Mouse (Mus musculus): Measurements from ENCODE around the gene Fam186a.
"Not testable (repeated sequence)": the region's sequence is repeated elsewhere in the genome, so short reads cannot be mapped to it uniquely, and the experiment has no call there.

Fam186a gene

DNA sequence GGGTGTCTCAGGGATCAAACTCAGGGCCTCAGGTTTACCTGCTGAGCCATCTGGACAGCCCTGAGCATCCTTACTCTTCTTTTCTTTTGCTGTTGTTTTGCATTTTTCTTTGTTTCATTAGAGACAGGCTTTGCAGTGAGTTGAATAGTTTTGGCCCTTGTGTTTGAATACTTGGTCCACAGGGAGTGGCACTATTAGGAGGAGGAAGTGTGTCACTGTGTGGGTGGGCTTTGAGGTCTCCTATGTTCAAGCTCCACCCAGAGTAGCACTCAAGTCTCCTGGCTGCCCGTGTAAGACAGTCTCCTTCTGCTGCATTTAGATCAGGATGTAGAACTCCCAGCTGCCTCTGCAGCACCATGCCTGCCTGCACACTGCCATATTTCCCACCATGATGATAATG lies 32.4 kb downstream of the Fam186a start:
- no peak for DNase-seq (ENCODE audit: low read depth, low spot score)

DNA sequence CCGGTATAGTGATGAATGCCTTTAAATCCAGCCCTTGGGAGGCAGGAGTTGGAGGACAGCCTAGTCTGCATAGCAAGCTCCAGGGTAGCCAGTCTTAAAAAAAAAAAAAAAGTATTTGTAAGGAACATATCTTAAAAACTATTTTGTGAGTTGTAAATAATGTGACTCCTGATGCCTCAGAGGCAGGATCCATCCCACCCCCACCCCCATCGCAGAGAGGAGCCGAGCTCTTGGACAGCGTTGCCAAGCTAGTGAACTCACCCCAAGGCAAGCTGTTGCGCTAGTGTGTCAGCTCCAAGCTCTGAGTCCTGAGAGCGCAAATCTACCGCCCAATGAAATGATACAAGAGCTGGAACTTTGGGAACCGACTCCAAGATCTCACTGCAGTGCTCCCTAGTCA lies 35.6 kb downstream of the Fam186a start:
- no peak for DNase-seq (ENCODE audit: low read depth, low spot score)

DNA sequence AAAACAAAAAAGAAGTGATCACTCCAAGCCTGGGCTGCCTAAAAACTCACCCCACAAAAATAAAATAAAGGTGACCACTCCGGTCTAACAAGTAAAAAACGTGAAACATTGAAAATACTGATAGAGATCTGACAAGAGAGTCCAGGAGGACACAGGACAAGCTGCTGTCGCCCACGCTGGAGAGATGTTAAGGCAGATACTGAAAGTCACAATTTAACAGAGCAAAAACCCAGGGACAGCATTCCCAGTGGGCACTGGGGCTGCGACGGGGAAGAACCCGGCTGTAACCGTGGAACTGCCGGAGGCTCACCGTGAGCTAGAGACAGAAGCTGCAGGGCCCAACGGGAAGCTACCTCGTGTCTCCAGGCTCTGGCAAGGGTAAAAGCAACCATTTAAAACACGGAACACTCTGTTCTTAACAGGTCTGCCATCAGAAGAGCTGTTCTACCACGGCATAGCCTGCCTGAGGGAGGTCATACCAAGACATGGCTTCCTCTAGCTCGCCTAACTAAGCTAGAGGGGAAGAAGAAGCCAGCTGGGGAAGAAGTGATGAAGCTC lies 47.2 kb downstream of the Fam186a start:
- no peak for DNase-seq (ENCODE audit: low read depth, low spot score)

DNA sequence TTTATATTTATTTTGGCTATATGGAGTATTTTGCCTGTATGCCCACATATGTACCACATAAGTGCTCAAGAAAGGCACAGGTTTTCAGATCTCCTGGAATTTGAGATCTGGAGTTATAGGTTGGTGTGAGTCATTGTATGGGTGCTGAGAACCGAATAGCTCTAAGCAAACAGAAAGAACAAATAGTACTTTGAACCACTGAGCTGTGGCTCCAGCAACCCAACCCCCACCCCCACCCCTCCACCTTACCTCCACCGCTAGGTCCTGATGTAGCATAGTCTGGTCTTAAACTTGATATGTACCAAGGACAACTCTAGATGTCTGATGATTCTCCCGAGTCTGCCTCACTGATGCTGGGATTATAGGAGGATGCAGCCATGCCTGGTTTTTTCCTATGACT lies 49.6 kb downstream of the Fam186a start:
- no peak for DNase-seq (ENCODE audit: low read depth, low spot score)

DNA sequence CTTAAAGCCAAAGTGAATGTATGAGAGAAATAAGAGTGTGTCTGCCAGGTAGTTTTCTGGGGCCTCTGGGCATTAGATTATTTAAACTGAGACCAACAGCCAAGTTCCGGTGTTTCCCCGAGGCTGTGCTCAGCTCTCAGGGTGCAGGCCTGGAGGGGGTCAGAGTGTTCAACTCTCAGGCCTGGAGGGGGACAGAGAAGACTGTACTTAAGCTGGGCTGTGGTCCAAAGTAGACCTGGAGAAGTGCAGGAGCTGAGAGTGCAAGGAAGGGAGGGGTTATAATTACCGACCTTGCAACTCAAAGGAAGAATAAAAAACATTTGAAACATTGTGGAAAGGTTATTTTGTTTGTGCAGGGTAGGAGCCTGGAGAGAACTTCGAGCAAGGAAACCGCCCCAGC lies 52.2 kb downstream of the Fam186a start:
- DNase-seq (ENCODE audit: low read depth, low spot score) = no peak

DNA sequence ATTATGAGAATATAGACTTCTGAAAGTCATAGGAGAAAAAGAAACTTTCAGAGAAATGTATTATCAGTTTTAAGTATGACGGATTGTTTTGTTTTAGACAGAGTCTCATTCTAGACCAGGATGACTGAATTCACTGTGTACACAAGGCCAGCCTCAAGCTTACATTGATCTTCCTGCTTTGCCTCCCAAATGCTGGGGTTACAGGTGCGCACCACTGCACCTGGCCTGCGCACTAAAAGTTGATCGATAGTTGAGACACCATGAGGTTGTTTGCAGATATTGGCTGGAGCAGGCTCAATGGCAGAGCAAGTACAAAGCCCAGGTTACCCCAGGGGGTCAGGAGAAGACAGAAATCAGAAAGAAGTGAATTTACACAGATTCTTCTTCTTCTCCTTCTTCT lies 55.1 kb downstream of the Fam186a start:
- DNase-seq (ENCODE audit: low read depth, low spot score) = no peak

DNA sequence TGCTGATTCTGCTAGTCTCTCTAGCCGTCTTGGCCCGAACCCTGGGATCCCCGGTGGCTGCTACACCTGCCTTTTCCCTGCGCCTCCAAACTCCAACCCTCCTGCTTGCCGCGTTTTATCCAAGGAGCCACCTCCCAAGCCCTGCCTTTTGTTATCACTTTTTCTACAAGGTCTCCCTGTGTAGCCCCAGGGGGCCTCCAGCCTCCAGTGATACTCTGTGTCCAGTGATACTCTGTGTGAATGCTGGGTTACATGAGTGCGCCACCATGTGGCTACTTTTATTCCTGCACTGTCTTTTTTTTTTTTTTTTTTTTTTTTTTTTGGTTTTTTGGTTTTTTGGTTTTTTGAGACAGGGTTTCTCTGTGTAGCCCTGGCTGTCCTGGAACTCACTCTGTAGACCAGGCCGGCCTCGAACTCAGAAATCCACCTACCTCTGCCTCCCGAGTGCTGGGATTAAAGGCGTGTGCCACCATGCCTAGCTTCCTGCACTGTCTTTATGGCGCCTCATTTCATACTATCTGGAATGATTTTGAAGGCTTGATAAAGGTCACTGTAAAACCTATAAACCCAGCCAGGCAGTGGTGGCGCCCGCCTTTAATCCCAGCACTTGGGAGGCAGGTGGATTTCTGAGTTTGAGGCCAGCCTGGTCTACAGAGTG lies 57.4 kb downstream of the Fam186a start:
- not testable (repeated sequence) for DNase-seq (ENCODE audit: low read depth, low spot score)

DNA sequence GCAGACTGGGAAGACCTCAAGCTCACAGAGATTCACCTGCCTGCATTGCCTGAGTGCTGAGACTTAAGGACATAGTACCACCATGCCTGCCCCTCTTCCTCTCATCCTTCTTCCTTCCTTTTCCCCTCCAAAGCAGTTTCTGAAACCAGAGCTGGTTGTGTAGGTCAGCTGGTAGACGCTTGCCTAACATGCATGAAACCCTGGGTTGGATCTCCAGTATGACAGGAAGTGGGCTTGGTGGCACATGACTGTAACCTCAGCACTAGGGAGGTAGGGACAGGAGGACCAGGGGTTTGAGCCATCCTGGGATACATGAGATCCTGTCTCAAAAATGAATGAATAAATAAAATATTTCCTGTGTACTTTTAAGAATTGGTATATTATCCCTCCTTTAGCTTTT lies 59.3 kb downstream of the Fam186a start:
- DNase-seq (ENCODE audit: low read depth, low spot score) = no peak

DNA sequence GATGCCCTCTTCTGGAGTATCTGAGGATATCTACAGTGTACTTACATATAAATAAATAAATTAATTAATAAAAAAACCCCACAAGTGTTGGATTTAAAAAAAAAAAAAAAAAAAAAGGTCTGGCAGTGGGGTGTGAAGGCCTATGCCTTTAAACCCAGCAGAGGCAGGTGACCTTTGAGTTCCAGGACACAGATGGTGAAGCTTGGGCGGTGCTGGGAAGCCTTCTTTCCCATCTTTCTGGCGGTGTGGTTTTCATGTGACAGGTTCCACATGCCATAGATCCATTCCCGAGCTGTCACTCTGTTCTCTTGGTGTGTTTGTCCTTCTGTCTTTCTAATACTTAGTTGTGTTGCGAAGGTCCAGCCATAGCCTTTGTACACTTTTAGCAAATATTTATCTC lies 59.8 kb downstream of the Fam186a start:
- no peak for DNase-seq (ENCODE audit: low read depth, low spot score)

DNA sequence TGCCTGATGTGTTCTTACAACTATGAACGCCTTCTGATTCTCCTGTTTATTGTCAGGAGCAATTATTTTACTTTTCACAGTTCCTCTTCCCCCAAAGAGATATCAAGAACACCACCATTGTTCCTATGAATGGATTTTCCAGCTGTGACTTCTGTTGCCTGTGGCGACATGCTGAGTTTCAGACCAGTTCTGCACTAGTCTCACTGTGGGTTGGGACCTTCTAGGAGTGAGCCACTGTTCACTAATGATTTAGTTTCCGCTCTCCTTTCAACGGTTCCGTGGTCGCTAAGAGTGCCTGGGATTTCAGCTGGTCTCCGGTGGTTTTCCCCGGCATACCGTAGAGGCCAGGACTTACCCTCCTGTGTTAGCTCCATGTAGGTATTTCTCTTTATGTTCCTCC lies 62.0 kb downstream of the Fam186a start:
- DNase-seq (ENCODE audit: low read depth, low spot score) = no peak

DNA sequence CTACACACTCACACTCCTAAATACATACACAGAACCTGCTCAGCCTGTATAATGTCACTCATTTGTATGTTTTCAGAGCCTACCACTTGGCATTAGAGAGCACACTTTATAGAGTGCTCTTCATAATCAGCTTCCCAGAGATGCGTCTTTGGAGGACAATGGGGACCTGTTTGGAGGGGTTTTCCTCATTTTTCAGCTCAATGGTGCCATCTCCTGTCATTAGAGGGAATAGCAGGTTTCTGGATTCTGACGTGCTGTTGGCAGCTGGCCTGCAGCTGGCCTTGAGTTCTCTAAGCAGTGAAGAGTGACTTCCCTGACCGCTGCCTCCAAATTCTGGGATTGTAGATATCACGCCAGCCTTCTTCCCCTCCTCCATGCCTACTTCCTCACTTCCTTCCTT lies 62.5 kb downstream of the Fam186a start:
- no peak for DNase-seq (ENCODE audit: low read depth, low spot score)

DNA sequence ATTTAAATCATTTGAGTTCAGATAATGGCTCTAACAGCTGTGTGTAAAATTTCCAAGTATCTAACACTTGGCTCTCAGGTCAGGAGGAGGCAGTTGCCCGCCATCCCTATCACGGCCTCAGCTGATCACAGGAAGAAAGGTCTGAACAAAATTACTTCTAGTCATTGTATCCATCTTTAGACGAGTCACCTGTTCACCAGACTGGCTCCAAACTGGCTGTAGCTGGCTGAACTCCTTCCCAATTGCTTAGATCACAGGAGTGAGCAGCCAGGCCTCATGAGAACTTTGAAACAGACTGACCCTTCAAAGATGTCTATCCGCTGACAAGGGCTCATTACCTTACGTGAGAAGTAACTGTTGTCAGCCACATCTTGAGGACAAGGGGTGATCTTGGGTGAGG lies 63.6 kb downstream of the Fam186a start:
- DNase-seq (ENCODE audit: low read depth, low spot score) = no peak

DNA sequence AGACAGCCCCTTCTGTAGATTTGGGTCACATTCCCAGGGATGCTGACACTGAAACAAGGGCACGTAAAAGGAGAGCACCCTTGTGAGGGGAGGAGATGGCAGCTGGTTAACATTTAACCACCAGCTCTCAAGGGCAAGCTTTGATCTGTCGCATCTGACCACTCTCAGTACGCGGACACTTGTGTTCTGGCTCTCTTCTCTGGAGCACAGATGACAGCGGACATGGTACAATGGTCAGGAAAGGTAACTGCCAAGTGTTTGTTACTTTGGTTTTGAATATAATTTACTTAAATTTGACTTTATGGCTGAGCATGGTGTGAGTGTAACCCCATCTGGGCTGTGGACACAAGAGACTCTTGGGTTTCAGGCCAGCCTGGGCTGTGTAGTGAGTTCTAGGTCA lies 64.1 kb downstream of the Fam186a start:
- no peak for DNase-seq (ENCODE audit: low read depth, low spot score)

DNA sequence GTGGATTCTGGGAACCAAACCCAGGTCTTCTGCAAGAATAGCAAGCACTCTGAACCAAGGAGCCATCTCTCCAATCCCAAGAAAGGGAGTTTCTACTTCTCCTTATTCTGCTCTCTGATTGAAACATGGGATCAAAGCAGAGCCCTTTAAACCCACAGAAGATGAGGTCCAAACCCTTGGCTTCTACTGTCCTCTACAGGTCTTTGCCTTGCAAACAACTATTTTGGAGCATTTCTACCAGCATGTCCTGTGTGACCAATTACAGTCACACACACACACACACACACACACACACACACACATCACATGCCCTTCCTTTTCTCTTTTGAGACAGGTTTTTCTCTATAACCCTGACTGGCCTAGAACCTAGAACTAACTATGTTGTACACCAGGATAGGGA lies 70.2 kb downstream of the Fam186a start:
- no peak for DNase-seq (ENCODE audit: low read depth, low spot score)

DNA sequence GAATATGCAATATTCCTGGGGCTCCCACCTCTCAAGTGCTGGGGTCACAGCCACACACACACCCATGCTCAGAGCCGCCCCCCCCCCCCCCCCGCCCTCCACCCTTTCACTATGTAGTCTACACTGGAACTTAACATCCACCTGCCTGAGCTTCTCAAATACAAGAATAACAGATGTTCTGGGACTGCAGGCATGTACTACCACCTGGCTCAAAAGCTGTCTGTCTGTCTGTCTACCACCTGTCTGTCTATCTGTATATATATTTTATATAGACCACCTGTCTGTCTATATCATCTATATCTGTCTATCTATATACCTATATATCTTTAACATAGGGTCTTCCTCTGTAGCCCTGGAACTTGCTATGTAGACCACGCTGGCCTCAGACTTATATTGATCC lies 75.5 kb downstream of the Fam186a start:
- no peak for DNase-seq (ENCODE audit: low read depth, low spot score)

DNA sequence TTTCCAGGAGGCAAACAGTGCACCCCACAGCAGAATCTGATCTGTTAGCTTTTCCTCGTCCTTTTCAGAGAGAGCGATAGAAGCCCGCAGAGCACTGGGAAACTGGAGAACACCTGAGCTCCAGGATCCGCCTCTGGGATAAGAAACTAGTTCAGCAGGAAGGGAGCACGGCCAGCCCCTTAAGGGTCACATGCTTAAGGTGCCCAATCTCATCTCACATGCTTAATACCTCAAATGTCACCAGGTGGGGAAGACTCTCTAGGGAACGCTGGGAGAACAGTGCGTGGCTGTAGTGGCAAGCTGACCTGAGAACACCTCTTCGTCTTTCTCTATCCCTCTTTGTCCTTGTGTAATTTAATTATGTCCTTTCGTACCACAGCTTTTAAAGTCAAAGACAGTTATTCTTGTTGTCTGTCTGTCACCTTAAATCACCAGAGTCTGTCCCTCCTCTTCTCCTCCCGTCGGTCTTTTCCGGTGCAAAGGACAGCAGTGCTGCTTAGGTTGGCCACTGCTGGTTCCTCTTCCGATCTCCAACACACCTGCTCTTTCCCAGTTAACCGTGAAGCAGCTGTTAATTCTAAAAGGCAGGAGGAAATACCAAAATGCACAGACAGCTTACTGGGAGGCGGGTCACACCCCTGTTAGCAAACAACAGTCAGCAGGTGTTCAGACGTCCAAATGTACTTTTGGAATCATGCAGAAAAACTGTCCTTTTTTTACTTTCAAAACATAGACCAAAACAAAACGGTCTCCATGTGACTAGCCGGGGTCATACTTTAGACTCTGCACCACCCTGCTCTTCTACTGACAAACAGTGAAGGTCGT lies 76.2 kb downstream of the Fam186a start:
- no peak for DNase-seq (ENCODE audit: low read depth, low spot score)

DNA sequence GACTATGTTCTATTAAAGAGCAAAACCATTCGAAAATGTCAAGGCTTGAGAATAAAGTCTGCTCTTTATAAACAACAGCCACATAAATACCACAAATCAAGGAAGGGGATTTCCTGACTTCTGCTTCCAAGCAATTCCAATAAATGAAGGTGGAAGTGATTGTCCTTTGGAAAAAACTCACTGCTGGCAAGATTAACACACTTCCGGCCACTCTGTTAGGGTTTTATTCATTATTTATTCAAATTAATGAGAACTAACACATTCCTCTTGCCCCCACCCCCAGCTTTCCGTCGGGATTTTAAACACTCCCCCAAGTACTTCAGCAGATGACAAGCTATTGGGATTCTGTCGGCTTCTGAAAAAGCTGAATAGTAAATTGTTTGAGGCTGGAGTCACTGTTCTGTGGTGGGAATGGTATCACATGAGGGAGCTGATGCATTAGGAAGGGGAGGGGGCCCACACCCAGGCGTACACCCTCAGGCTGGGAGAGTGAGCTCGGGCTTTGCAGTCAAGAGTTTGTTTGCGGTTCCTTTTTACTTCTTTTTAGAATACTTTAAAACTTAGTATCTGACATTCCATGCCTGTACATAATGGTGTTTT lies 77.5 kb downstream of the Fam186a start:
- DNase-seq (ENCODE audit: low read depth, low spot score) = no peak

DNA sequence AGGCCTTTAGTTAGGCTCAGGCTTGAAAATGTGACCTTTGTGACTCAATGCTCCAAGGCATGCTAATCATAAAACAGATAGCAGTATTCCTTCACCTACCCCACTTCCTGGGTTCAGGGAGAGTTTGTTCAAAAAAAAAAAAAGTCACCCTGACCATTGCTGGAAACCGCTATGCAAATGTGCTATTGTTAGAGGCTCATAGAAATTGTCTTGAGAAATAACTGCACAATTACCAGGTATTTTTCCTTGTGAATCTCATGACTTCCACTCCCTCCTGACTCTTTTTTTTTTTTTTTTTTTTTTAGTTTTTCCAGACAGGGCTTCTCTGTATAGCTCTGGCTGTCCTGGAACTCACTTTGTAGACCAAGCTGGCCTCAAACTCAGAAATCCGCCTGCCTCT lies 79.7 kb downstream of the Fam186a start:
- not testable (repeated sequence) for DNase-seq (ENCODE audit: low read depth, low spot score)

DNA sequence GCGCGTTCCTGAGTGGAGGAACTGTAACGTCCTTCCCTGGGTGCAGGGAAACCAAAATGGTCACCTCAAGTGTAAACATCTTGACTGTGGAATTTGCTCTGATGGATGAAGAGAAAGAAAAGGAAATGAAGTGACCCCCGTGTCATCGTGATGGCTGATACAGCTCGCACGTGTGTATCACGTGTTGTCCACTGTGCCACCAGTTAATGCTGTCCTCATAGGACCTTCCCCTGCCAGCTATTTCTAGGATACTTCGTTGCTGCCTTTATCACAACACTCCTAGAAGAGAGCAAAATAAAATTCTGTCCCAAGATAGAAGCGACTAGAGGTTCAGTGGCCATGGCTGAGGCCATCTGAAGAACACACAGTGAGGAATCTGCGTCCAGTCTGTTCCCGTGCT lies 82.8 kb downstream of the Fam186a start:
- no peak for DNase-seq (ENCODE audit: low read depth, low spot score)

DNA sequence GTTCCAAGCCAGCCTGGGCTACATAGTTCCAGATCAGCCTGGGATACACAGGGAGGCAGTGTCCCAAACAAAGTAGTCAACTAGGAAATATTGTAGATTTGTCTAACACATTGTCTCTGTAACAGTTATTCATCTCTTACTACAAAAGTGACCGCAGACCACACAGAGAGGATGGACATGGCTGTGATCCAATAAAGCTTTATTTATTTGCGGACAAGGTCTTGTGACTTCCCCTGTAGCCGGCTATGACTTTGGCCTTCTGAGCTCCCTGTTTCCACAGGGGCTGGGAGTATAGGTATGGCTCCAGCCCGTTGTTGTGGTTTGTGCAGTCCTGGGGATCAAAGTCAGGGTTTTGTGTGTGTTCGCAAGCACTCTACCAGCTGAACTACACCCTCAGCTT lies 88.3 kb downstream of the Fam186a start:
- DNase-seq (ENCODE audit: low read depth, low spot score) = no peak

DNA sequence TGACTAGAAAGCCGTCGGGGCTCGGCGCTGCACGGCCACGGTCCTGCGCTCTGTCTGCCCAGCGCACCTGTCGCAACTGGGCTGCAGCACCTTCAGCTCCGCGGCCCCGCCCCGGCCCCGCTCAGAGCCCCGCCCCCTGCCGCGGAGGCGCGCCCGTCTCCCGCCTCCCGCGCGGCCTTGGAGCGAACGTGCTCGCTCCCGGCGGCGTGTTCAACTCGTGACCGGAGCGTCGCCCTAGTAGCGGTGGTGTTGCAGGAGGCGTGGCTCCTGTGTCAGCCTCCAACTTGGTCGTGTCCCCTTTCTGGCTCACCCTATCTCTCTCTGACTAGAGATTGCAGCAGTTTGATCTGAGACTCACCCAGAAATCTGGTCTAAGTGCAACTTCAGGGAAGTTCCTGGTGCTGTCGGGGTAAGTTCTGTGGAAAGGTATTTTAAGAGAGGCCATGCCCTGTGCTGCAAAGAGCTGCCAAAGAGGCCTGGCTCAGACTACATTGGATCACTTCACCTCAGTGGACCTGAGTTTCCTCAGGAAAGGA lies 91.5 kb downstream of the Fam186a start, which contains the start of gene Lima1:
Gene Lima1, minus strand, starts transcription at position 123 of the 536 bp plus-strand sequence.
- DNase-seq (ENCODE audit: low read depth, low spot score) = peak; percentile 13

DNA sequence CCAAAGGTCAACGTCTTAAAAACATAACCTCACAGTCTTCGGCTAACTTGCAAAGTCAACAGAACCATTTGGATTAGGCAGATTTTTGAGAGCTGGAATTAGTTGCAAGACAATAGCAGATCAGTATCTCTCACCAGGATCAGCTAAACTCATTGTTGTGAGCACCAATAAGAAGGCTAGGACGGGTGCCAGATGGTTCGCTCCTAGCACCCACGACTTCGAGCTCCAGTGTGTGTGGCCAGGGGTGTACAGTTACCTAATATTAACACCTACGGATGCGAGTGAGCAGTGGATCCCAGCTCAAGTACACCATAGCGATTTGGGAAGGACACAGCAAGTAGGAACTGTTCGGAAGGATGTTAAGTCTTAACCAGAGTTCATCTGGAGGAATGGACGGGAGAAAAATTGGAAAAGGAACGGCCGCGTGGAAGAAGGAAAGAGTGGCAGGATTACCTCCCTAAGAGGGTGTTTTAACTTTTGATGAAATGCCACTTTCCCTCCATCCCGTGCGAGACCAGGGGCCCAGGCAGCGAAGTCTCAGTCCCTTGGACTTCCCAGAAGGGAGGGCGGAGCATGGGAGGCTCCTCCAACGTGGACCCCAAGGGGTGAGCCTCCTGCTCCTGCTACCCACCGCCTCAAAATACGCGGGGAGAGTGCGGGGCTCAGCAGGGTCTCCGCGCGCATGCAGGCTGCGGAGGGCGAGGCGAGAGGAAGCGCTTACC lies 92.1 kb downstream of the Fam186a start:
- DNase-seq (ENCODE audit: low read depth, low spot score) = no peak
